Mouse (Mus musculus): Measurements from ENCODE around the gene Rfx4.
A peak's percentile ranks its signal among the peaks of the same experiment; 100 is the strongest.

The Rfx4 gene

DNA sequence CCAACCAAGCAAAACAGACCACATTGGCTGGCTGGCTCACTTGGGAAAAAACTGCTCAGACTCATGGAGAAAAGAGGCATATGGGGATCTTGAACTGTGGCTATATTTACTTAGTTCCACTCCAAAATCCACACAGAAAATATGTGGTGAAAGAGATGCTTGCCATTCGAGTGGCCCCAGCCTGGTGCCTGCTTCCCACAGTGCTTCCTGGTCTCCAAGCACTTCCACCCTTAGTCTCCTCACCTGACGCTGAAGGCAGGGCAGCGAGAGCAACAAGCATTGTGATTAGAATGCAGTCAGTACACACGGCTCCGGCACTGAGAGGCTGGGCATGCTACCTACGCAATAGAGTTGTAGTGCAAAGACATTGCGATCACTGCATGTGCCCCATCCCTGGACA lies 111.7 kb downstream of the Rfx4 start:
- no peak for ATAC-seq (ENCODE audit: low TSS enrichment)

- ATAC-seq (ENCODE audit: low TSS enrichment): no peak
Observed at GRCm38 (mm10) chr10:84871285-84871684, 115.4 kb downstream of the Rfx4 start.

DNA sequence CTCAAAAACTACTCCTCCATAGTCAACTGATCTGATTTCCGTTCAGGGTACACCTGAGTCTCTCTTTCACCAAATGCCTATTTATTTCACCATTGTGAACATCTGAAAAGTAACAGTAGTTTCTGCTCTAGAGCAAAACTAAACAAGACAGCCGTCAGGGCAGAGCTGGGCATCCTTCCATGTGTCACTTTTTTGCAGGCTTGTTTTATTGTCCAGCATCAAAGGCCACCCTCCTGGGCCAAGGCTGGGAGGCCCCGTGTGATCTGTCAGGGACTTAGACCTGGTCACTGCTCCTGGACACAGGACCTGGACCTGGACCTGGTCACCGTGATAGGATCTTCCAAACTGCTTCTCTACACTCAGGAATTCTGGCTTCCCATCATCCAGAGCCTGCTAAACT lies 116.1 kb downstream of the Rfx4 start:
- ATAC-seq (ENCODE audit: low TSS enrichment): no peak

- ATAC-seq (ENCODE audit: low TSS enrichment): no peak
Observed at GRCm38 (mm10) chr10:84879823-84880571, 124.1 kb downstream of the Rfx4 start.

GRCm38 (mm10) chr10:84882528-84882927 lies 126.7 kb downstream of the Rfx4 start:
- ATAC-seq (ENCODE audit: low TSS enrichment): no peak

- no peak for ATAC-seq (ENCODE audit: low TSS enrichment)
Observed at GRCm38 (mm10) chr10:84885341-84885884, 129.6 kb downstream of the Rfx4 start.

GRCm38 (mm10) chr10:84886221-84886627 lies 130.4 kb downstream of the Rfx4 start:
- ATAC-seq (ENCODE audit: low TSS enrichment): no peak

GRCm38 (mm10) chr10:84886785-84887184 lies 130.9 kb downstream of the Rfx4 start:
- no peak for ATAC-seq (ENCODE audit: low TSS enrichment)

DNA sequence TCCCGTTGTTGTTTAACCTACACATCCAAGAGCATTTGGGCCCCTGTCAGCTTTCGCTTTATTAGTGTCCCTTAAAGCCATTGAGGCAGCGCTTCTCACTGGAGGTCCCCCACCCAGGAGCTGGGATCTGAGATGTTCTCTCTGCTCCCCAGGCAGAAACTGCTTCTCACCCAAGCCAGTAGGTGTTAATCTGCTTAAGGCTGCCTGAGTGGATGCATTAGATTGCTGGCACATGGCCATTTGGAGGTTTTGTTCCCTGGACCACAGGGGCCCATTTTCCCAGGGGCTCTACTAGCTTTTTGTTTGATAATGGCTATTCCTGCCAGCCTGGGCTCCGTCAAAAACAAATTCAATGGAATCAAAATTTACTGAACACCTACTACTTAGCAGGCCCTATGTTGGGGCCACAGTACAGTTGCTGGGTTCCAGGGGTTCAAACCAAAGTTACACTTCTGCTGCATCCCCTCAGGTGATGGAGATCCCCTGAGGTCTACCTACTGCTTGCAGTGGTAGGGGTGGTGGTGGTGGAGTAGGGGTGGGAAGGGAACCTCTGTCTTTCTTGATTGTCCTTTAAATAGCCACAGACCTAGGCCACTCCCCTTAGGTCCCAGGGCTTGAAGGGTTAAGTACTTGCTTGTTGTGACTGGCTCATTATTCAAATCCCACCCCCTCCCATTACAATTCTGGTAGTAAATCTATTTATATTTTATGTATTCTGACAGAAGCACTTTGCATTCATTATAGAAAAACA lies 133.4 kb downstream of the Rfx4 start:
- no peak for ATAC-seq (ENCODE audit: low TSS enrichment)

DNA sequence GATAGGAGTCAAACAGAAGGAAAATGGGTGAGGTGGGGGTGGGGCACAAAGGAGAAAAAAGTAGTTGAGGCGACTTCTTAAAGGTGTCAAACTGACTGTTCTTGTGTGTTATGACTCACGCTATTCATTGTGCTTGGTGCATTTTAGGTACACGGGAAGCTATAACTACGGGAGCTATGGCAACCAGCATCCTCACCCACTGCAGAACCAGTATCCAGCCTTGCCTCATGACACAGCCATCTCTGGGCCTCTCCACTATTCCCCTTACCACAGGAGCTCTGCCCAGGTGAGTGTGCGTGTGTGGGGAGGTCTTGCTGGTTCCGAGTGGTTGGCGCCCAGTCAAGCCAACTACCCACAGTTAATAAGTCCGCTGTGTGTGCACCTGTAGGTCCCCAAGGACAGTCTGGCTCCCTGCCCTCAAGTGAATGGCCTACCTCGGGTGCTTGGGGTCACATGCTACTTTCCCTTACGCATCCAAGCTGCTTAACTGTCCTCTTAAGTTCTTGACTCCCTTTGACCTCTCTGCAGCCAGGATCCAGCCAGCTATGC lies 140.0 kb downstream of the Rfx4 start:
- ATAC-seq (ENCODE audit: low TSS enrichment): peak; percentile 82

- ATAC-seq (ENCODE audit: low TSS enrichment): peak; percentile 80
Observed at GRCm38 (mm10) chr10:84896941-84897930, 141.4 kb downstream of the Rfx4 start.

DNA sequence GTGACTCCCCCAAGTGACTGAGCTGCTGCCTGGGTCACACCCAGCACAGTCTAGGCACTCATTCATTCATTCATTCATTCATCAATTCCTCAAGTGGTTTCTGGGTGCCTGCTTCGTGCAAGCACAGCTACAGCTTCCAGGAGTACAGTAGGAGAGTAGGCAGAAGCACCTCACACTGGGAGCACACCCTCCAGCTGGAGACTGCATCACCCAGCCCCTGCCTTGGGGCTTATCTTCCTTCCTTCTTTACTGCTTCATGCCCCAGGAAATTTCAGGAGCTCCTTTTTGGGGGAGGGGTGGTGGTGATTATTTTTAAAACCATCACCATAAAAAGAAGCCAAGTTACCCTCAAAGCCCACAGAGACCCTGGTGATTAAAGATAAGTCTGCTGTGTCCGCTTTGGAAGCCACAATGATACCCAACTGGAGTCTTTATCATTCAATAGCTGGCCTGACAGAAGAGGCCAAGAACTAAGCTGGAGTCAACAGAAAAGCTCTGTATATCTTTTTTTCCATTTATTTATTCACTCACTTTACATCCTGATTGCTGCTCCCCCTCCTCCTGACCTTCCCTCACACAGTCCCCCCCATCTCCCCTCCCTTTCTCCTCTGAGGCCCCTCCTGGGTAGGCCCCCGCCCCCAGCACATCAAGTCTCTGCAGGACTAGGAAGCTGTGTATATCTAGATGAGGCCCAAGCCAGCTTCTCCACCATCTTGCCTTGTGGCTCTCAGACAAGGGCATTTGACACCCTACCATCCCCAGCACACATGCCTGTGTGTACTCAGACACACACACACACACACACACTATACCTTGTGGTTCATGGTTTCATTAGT lies 142.5 kb downstream of the Rfx4 start:
- ATAC-seq (ENCODE audit: low TSS enrichment): no peak

- no peak for ATAC-seq (ENCODE audit: low TSS enrichment)
Observed at GRCm38 (mm10) chr10:84901676-84902075, 145.8 kb downstream of the Rfx4 start.

DNA sequence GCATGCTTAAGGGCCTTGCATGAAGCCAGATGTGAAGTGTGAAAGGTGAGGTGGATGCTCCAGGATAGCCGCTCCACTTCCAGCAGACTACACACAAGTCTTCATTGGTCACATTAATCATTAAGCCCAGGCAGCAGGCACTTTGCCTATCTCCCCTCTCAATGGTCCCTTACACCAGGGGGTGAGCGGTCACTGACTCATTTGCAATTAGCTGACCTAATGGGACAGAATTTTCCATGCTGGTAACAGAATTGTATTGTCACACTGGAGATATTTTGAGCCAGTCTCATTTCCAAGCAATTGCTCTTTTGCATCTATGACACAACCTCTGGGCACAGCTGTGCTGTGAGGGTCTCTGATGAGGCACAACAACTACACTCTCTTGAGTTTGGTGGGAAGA lies 146.4 kb downstream of the Rfx4 start:
- ATAC-seq (ENCODE audit: low TSS enrichment): no peak

DNA sequence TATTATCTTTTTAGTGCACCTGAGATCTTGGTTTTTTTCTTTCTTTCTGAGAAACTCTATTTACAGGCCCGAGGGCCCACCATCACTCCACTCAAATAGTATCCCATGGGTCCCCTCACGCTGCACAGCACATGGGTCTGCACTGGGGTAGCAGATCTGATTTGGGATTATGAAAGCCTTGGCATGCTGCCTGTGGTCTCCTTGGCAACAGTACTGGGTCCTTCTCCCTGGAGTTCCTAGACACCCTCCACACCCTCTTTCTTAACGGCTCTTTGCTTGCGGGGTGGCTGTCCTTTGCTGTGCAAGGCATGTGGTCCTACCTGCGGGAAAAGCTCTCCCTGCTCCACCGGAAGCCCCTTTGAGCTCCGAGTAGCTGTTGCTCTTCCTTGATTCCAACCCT lies 147.4 kb downstream of the Rfx4 start:
- peak; percentile 44 for ATAC-seq (ENCODE audit: low TSS enrichment)

DNA sequence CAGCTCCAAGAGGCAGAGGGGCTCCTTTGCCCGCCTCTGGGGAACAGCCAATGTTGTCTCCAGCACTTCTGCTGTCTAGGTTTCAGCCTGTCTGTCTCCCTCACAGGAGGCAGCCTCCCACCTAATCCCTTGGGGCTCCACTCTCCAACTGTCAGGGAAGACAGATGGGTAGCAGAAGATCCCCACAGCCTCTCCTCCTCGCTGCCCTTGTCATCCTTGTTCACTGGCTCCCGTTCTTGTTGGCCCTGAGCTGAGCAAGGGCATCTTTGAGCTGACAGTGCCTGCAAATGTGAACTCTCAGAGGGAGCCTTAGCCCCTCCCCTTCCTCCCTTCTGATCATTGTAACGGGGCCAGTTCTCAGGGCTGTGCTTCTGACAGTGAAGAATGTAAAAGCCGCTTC lies 147.9 kb downstream of the Rfx4 start:
- peak; percentile 71 for ATAC-seq (ENCODE audit: low TSS enrichment)

DNA sequence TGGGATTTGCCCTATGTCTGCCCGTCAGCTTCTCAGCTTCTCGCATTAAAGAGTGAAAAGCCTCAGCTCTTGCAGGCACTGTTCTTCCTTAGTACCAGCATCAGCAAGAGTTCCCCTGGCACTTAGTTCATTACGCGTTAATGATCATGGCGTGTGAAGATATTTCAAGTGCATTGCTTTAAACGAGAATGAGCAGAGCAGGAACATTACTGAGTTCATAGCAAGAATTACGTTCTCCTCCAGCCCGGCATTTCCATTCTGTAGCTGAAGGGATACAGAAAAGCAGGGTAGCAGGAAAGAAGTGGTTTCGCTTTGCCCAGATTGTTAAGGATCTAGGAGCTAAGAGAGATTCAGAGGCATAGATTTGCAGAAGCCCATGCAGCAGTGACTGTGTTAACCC lies 151.0 kb downstream of the Rfx4 start:
- peak; percentile 32 for ATAC-seq (ENCODE audit: low TSS enrichment)

DNA sequence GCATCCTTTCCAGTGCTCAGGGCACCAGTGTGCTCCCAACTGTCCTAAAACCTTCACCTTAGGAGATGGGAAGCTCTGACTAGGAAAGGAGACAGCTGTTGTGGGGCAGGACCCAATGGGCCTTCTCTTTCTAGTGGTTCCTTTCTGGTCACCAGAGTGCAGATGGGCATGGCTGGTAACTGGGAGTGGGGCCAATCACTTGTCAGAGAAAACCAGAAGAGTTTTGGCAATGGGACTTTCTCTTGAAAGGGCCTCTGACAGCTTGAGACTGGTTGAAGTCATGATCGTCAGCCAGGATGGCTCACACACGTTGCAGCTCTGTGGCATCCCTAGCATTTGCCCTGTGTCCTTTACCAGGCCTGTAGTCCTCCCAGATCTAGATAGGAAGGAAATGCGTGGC lies 152.1 kb downstream of the Rfx4 start:
- ATAC-seq (ENCODE audit: low TSS enrichment): no peak

- ATAC-seq (ENCODE audit: low TSS enrichment): no peak
Observed at GRCm38 (mm10) chr10:84908471-84908870, 152.6 kb downstream of the Rfx4 start.

GRCm38 (mm10) chr10:84909021-84909801 lies 153.3 kb downstream of the Rfx4 start:
- ATAC-seq (ENCODE audit: low TSS enrichment): peak; percentile 78

All from frontal cortex, adult (tissue).